15 mouse cellular contexts compared by ENCODE assay signal in genomic region chr7:73765186-73765903, GRCm38 (mm10). TPM values are rescaled to one million over a fixed set of nuclear protein-coding genes. Genes with fewer than 3 reads are reported as not detected.
A peak's percentile ranks its signal among the peaks of the same experiment; 100 is the strongest.
DNase-seq lines count a peak whose midpoint lies in the region; ATAC-seq lines count a peak whose summit lies in the region.
"Had no signal": no experiment of that assay in that cellular context is flagged by ENCODE, and none has a peak within 500 bp of the region (broad histone marks: within the 10 kb centered on the region; RNA-seq: fewer than 3 reads in every experiment).

No protein-coding gene starts in this region.

- peak overlapping the region; percentile 48 for H3K27ac ChIP-seq in heart, embryonic 13.5 days (replicated peaks)
- H3K27ac ChIP-seq in forebrain, embryonic 11.5 days (ENCODE audit: low read depth, low read length): no peak overlapping the region
- H3K27ac ChIP-seq: kidney, postnatal 0 days; midbrain, embryonic 13.5 days had no signal

- peaks cover 15% of the 10 kb centered on the region for H3K4me1 ChIP-seq in heart, embryonic 13.5 days
- H3K4me1 ChIP-seq in forebrain, embryonic 11.5 days (replicated peaks; ENCODE audit: control insufficient read depth, insufficient read depth, low read length): no peaks in the 10 kb centered on the region
- H3K4me1 ChIP-seq: midbrain, embryonic 13.5 days had no signal

- intact Hi-C loops in heart, postnatal 25 days (cut with DNase I): no loop called here
- intact Hi-C loops in left cerebral cortex, postnatal 4 days (cut with DNase I): no loop called here

- WGBS in heart, embryonic 13.5 days: 33% methylated on average over 7 of the region's 7 CpGs
- 82% methylated on average over 7 of the region's 7 CpGs for WGBS in forebrain, embryonic 11.5 days

- H3K36me3 ChIP-seq in heart, embryonic 13.5 days: peaks cover 18% of the 10 kb centered on the region; the same call in 1 of the 2 replicates
- no peaks in the 10 kb centered on the region for H3K36me3 ChIP-seq in forebrain, embryonic 11.5 days (ENCODE audit: control insufficient read depth, insufficient read depth, low read length)
- H3K36me3 ChIP-seq: midbrain, embryonic 13.5 days had no signal

- DNase-seq in heart, postnatal 25 days (ENCODE audit: low spot score): no peak
- DNase-seq in MEL-GATA-1-ER (ENCODE audit: extremely low read depth, low read depth): peak; percentile 84
- DNase-seq in forebrain, embryonic 11.5 days (ENCODE audit: low spot score): no peak
- DNase-seq in left cerebral cortex, postnatal 4 days: no peak
- no peak for DNase-seq in layer of hippocampus, adult 11-12 months (ENCODE audit: low spot score)
- DNase-seq: adrenal gland, postnatal 25 days; cerebellum, adult 11 months; gastrocnemius, postnatal 36 days; layer of hippocampus, adult 9-11 months had no signal

- no peaks in the 10 kb centered on the region for H3K27me3 ChIP-seq in heart, embryonic 13.5 days (replicated peaks)
- H3K27me3 ChIP-seq in forebrain, embryonic 11.5 days (ENCODE audit: control insufficient read depth, insufficient read depth, low read length): no peaks in the 10 kb centered on the region
- H3K27me3 ChIP-seq: midbrain, embryonic 13.5 days had no signal

- peak overlapping the region; percentile 24; the same call in 1 of the 2 replicates for H3K4me3 ChIP-seq in heart, embryonic 13.5 days
- H3K4me3 ChIP-seq in forebrain, embryonic 11.5 days (ENCODE audit: low read depth, low read length): no peak overlapping the region
- H3K4me3 ChIP-seq: midbrain, embryonic 13.5 days had no signal

- peak; percentile 82 for ATAC-seq in heart, embryonic 13.5 days (ENCODE audit: extremely low read depth, insufficient number of reproducible peaks, low FRiP score, low TSS enrichment)
- peak; percentile 63 to 66 for ATAC-seq in hematopoietic stem cell, adult 5-6 weeks (replicated peaks in 1 of 2; ENCODE audit: insufficient read depth in 1 of 2, low FRiP score in 2 of 2, low TSS enrichment in 1 of 2, low read depth in 1 of 2, poor library complexity in 2 of 2, severe bottlenecking in 2 of 2)
- peak; percentile 68 for ATAC-seq in megakaryocyte, adult 5-6 weeks (ENCODE audit: poor library complexity, severe bottlenecking)
- no peak for ATAC-seq in forebrain, embryonic 11.5 days (replicated peaks; ENCODE audit: low FRiP score)
- ATAC-seq: midbrain, embryonic 13.5 days had no signal

- no peak overlapping the region for H3K9ac ChIP-seq in heart, embryonic 13.5 days
- no peak overlapping the region for H3K9ac ChIP-seq in forebrain, embryonic 11.5 days (ENCODE audit: low read length)
- H3K9ac ChIP-seq: midbrain, embryonic 13.5 days had no signal

- H3K4me2 ChIP-seq in heart, embryonic 13.5 days: peak overlapping the region; percentile 42
- no peak overlapping the region for H3K4me2 ChIP-seq in forebrain, embryonic 11.5 days (ENCODE audit: low read depth, low read length, severe bottlenecking)
- H3K4me2 ChIP-seq: midbrain, embryonic 13.5 days had no signal

- no peaks in the 10 kb centered on the region for H3K9me3 ChIP-seq in heart, embryonic 13.5 days
- no peaks in the 10 kb centered on the region for H3K9me3 ChIP-seq in forebrain, embryonic 11.5 days (ENCODE audit: control insufficient read depth, low read length)
- H3K9me3 ChIP-seq: midbrain, embryonic 13.5 days had no signal

RNA-seq across cellular contexts. Expression of gene Fam174b, which starts 25.2 kb away (rescaled TPM):
- 49.8 and 50.1 TPM in 2 replicates for polyA plus RNA-seq in heart, embryonic 13.5 days (2015; fragmentation: Nextera tagmentation; extraction: Ambion mirVana)
- 100 to 1,000 TPM; 173 to 176 TPM for total RNA-seq in heart, postnatal 25 days (2021)
- 6.1 and 7.7 TPM in 2 replicates for total RNA-seq in hematopoietic stem cell, adult 5-6 weeks (2017)
- 1.4 and 1.9 TPM in 2 replicates for total RNA-seq in megakaryocyte, adult 5-6 weeks (2015)
- total RNA-seq in megakaryocyte, adult 5-6 weeks (2017): 2.9 and 8.1 TPM in 2 replicates
- 19.7 and 20.3 TPM in 2 replicates for polyA plus RNA-seq in forebrain, embryonic 11.5 days (2014; fragmentation: Nextera tagmentation; extraction: Ambion mirVana)
- 10 to 100 TPM; 42.3 to 44.1 TPM for total RNA-seq in left cerebral cortex, postnatal 4 days (2021)
- polyA plus RNA-seq: C2C12 had no signal
